Mouse (Mus musculus) yolk sac, embryonic 10.5 days (tissue): ENCODE data around the gene Triobp.
A peak's percentile ranks its signal among the peaks of the same experiment; 100 is the strongest.
"Not testable (repeated sequence)": the region's sequence is repeated elsewhere in the genome, so short reads cannot be mapped to it uniquely, and the experiment has no call there.

Experiments used
- DNase-seq: peaks from one replicate; pipeline ENCODE4 v3.0.0-alpha.2; 2017; ENCODE audit warnings: low spot score

Triobp gene

GRCm38 (mm10) chr15:79000357-79000791, 52.9 kb downstream of the Triobp start:
- no peak for DNase-seq

DNA sequence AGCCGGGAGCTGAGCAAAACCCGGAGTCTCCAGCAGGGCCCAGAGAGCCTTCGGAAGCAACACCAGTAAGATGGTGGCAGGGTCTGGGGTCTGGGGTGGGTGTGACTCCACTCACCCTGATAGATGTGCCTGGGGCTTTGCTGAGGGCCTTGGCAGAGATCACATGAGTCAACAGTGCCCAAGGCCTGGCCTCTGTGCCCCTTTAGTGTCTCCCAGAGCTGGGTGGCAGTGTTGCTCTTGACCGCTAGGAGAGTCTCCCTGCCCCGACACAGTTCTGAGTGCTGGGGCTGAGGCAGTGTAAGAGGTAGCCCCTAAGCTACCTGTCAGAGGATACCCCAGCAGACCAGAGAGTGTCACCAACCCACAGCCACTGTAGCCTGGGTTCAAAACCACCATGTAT, 54.0 kb downstream of the Triobp start:
- no peak for DNase-seq

DNA sequence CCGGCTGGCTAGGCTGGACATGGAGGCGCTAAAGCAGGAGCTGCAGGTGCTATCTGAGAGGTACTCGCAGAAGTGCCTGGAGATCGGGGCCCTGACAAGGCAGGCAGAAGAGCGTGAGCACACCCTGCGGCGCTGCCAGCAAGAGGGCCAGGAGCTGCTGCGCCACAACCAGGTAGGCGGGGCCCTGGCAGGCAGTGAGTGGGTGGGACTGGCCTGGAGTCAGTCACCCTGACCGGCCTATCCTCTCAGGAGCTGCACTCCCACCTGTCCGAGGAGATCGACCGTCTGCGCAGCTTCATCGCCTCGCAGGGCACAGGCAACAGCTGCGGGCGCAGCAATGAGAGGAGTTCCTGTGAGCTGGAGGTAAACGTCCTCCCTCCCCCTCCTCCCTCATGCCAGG, 54.5 kb downstream of the Triobp start:
- no peak for DNase-seq

DNA sequence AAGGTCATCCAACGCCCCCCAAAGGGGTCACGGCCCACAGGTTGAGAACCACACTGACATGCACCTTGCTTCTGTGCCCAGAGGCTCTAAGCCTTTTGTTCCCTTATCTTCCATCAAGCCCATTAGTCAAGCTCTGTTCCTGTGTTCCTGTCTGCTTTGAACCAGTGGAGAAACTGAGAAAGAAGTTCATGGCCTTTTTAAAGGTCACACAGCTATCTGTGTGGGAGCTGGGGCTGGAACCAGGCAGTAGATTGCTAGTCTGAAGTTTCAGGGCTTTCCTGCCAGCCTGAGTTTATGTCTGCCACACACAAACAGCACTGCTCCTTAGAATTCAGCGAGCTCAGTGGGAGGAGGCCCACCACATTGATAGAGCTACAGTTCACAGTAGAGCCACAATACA, 55.6 kb downstream of the Triobp start:
- DNase-seq, result no peak

- DNase-seq, result no peak
Observed at GRCm38 (mm10) chr15:79005581-79005980, 58.1 kb downstream of the Triobp start.

- no peak for DNase-seq
Observed at GRCm38 (mm10) chr15:79006638-79007037, 59.1 kb downstream of the Triobp start.

DNA sequence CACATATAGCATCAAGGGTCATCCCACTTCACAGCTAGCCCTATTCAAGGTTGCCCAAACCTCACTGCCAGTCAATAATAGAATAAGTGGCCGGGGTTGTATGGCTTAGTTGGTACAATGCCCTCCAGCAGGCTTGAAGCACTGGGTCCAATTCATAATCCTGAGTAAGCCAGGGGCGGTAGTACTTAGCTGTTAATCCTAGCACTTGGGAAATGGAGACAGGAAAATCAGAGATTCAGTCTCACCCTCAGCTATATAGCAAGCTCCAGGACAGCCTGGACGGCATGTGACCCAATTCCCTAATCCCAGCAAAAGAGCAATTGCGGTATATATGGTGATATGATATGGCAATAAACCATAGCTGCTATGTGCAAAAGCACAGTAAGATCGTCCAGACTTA, 59.5 kb downstream of the Triobp start:
- DNase-seq, result no peak

GRCm38 (mm10) chr15:79007836-79008235, 60.3 kb downstream of the Triobp start:
- not testable (repeated sequence) for DNase-seq

DNA sequence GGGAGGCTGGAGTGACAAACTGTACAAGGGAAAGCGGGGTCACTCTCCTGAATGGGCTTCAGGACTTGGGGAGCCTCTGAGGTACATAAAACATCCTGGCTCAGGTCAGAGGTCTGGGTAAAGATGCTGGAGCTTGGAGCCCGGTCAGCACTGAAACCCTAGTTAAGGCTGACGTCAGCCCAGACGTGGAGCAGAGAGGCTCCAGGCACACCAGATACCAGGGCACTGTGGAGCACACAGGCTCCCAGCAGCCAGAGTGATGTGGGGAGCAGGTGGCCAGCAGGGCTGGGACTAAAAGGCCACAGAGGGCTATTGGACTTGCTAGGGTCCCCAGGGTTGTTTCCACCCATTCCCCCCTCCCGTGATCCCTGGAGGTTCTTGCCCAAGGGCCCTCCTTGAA, 62.2 kb downstream of the Triobp start:
- no peak for DNase-seq

GRCm38 (mm10) chr15:79011550-79011949, 64.0 kb downstream of the Triobp start:
- DNase-seq, result no peak

DNA sequence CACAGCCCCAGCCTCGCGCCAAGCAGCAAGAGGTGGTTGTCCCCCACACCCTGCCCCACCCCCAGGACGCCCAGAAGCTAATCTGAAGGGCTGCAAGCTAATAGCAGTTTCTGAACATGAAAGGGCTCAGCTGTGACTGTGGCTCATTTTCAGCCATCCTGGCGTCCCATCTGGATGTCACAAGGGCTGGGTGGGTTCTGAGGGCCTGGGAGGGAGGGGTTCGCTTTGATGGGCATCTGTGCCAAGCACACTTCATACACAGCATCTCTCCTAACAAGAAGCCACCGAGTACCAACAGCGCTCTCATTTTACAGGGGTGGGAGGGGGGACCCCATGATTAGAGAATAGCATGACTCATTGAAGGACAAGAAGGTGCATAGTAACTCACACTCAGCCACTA, 65.9 kb downstream of the Triobp start:
- no peak for DNase-seq

DNA sequence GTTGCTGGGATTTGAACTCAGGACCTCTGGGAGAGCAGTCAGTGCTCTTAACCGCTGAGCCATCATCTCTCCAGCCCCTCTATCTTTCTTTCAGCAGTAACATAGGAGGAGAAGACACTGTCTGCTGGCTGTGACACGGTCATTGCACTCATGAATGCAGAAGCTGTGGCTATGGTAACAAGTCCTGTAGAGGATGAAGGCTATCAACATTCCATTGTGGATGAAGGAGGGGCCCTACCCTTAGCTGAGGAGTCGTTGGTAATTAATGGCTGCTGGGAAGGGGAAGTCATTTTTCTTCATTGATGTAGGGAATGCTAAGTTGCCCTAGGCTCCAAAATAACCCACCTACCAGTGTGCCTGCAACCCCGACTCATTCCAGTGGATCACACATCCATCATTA, 70.7 kb downstream of the Triobp start:
- DNase-seq, result no peak

GRCm38 (mm10) chr15:79018886-79019285, 71.4 kb downstream of the Triobp start:
- DNase-seq, result no peak

GRCm38 (mm10) chr15:79022671-79023230, 75.2 kb downstream of the Triobp start:
- peak; percentile 81 for DNase-seq

GRCm38 (mm10) chr15:79023366-79023765, 75.8 kb downstream of the Triobp start:
- no peak for DNase-seq

DNA sequence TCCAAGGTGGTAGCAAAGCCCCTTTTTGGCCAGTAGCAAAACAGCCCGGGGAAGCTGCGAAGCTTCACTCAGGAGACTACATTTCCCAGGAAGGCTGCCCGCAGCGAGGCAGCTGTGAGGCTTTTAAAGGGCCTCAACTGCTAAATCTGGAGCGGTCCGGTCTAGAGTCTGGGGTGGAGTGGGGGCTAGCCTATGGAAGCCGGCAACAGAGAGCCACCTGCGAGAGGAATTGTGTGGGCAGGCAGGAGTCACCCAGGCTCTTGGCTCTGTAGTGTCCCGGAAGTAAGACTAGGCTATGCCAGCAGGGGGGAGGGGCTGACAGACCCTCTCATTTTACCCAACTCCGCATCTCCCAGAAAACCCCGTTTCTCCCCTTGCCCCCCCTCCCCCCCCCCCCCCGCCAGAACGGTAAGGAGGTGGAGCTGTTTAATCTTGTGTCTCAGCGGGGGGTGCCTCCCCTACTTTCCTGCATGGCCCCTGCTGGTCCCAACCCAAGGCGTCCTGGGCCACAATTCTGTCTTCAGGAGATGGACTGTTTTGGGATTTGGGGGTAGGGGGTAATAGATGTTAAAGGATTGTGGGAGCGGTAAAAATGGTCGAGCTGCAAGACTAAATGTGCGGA, 78.3 kb downstream of the Triobp start:
- DNase-seq, result peak; percentile 48

- DNase-seq, result peak; percentile 80
Observed at GRCm38 (mm10) chr15:79026511-79027290, 79.2 kb downstream of the Triobp start.

DNA sequence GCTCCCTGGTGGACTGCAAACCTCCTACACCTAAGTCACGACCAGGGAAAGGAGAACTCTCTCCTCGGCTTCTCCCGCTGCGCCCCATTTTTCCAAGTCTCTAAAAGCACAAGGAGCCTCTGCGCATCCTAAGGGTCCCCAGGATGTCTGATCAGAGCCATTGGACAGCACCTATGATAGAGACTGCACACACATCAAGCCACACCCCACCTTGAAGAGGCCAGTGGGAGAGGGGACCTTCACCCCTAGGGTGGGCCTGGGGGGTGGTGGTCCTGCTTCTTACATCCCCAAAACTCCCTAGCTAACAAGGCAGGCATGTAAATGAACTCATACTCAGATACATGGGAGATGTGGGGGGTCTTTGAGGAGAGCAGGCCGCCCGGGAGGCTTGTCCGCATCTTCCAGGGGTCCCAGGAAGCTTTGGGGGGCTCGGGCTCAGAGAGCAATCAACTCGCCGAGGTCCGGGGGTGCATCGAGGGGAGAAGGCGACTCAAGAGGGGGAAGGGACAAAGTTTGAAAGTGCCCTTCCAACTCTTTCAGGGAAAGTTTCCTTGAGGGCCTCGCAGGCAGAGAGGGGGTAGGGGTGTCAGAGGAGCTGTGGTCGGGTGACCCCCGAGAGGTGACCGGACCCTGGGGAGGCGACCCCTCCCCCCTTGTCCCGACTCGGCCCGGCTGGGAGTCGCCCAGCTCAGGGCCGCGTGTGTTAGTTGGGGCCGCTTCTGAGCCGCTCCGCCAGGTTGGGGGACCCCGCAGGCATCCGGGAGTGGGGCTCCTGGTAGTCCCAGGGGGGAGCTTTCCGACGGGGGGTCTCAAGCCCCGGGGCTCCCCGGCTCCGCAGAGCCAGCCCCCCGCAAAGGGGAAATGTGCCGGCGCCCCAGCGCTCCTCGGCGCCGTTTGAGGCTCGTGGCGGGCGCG, 80.0 kb downstream of the Triobp start:
- peak; percentile 45 for DNase-seq

DNA sequence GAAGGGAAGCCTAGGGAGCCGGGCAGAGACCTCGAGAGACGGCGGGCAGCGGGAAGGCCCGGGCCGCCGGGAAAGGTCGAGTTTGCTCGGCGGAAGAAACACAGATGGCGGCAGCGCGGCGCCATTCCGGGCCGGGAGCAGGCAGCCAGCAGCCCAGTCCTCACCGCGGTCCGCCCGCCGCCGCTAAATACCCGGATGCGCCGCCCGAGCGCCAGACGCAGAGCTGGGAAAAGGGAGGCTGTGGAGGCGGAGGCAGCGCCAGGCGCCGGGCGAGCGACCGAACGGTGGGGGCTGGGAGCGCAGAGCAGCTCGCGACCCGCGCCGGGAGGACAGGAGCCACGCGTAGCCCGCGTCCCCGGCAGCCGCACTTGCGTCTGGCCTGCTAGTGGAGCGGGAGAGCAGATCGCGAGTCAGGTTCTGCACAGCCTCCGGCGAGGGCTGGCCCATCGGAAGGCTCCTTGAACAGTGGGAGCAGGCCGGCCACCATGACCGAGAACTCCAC, 80.8 kb downstream of the Triobp start, which contains the start of gene H1f0:
Gene H1f0 (plus strand): TSS at position 214 of the 502 bp plus-strand sequence.
- DNase-seq, result peak; percentile 94

- DNase-seq, result no peak
Observed at GRCm38 (mm10) chr15:79028823-79029484, 81.4 kb downstream of the Triobp start.

- peak; percentile 45 for DNase-seq
Observed at GRCm38 (mm10) chr15:79029519-79030241, 82.2 kb downstream of the Triobp start.
